Mouse (Mus musculus) CH12.LX (cell line): ENCODE results near the gene Prpf40b. TPM values are rescaled to one million over a fixed set of nuclear protein-coding genes. Genes with fewer than 3 reads are reported as not detected.

Experiments
- DNase-seq: peaks from one replicate; pipeline ENCODE4 v3.0.0-alpha.2; 2013; ENCODE audit errors: extremely low read depth
- H3K27ac ChIP-seq: 2 replicates; pipeline ENCODE4 v1.5.1; 2012; ENCODE audit warnings: low read depth, mild to moderate bottlenecking, control low read depth, moderate library complexity; ENCODE audit not compliant: insufficient read depth
- H3K27me3 ChIP-seq: replicated peaks from 2 replicates; pipeline ENCODE3; 2012; ENCODE audit warnings: inconsistent platforms
- H3K36me3 ChIP-seq, 2 experiments: replicated peaks in 1 of 2; 2 replicates each; pipeline versions ENCODE3 to v1.6.1; 2012; ENCODE audit warnings: inconsistent platforms in 1 of 2, low read length in 1 of 2, mild to moderate bottlenecking in 1 of 2, mixed read lengths in 1 of 2, moderate library complexity in 1 of 2; ENCODE audit not compliant: control insufficient read depth in 1 of 2, insufficient read depth in 1 of 2
- H3K4me1 ChIP-seq, 2 experiments: 2 replicates each; pipeline ENCODE4 v1.6.1; 2012; ENCODE audit warnings: inconsistent platforms in 1 of 2, moderate library complexity in 1 of 2; ENCODE audit not compliant: insufficient read depth in 2 of 2, control insufficient read depth in 1 of 2
- H3K4me2 ChIP-seq: 2 replicates; pipeline ENCODE4 v1.6.1; 2012; ENCODE audit warnings: low read depth, mild to moderate bottlenecking, control low read depth; ENCODE audit not compliant: poor library complexity, insufficient read depth, severe bottlenecking
- H3K4me3 ChIP-seq, 3 experiments: fragments of 150-350 bp in 1 of 3; sonication (generic) in 1 of 3; replicated peaks in 1 of 3; 2 replicates each; pipeline versions ENCODE3 to v1.5.1; 2011 to 2012; ENCODE audit warnings: low read depth in 2 of 3, low read length in 2 of 3, mild to moderate bottlenecking in 2 of 3, moderate library complexity in 2 of 3, control low read depth in 1 of 3, improper control_type of control experiment in 1 of 3, inconsistent platforms in 1 of 3, mixed read lengths in 1 of 3; ENCODE audit not compliant: poor library complexity in 1 of 3
- H3K79me2 ChIP-seq: replicated peaks from 2 replicates; pipeline ENCODE4 v1.6.1; 2012; ENCODE audit warnings: mild to moderate bottlenecking, moderate library complexity; ENCODE audit not compliant: control insufficient read depth, poor library complexity, insufficient read depth, severe bottlenecking; ENCODE audit errors: extremely low read depth
- H3K9ac ChIP-seq: 2 replicates; pipeline ENCODE4 v1.6.1; 2012; ENCODE audit warnings: low read depth, mild to moderate bottlenecking, control low read depth, moderate library complexity; ENCODE audit not compliant: insufficient read depth
- H3K9me3 ChIP-seq: replicated peaks from 2 replicates; pipeline ENCODE3; 2012; ENCODE audit warnings: low read length, inconsistent platforms, mixed read lengths
- CTCF ChIP-seq, 2 experiments: IDR thresholded peaks in 1 of 2; conservative IDR thresholded peaks in 1 of 2; 2 replicates each; pipeline ENCODE4 v1.5.1; 2011 to 2012; ENCODE audit warnings: low read depth in 2 of 2, low read length in 2 of 2, improper control_type of control experiment in 1 of 2, inconsistent platforms in 1 of 2, mild to moderate bottlenecking in 1 of 2, moderate library complexity in 1 of 2
- E2F4 ChIP-seq: IDR thresholded peaks from 2 replicates; pipeline ENCODE4 v1.6.1; 2011; ENCODE audit warnings: low read depth, low read length, improper control_type of control experiment; ENCODE audit not compliant: insufficient replicate concordance
- ELF1 ChIP-seq: IDR thresholded peaks from 2 replicates; pipeline ENCODE4 v1.6.1; 2014; ENCODE audit warnings: low read depth, mild to moderate bottlenecking, inconsistent platforms, low read length, improper control_type of control experiment
- ETS1 ChIP-seq: conservative IDR thresholded peaks from 2 replicates; pipeline ENCODE4 v1.6.1; 2012; ENCODE audit warnings: low read depth, mild to moderate bottlenecking, inconsistent platforms, low read length, improper control_type of control experiment, moderate library complexity
- HCFC1 ChIP-seq: IDR thresholded peaks from 2 replicates; pipeline ENCODE4 v1.6.1; 2012; ENCODE audit warnings: low read depth, mild to moderate bottlenecking, inconsistent platforms, low read length, improper control_type of control experiment
- IRF4 ChIP-seq: IDR thresholded peaks from 2 replicates; pipeline ENCODE4 v1.6.1; 2014; ENCODE audit warnings: low read depth, mild to moderate bottlenecking, inconsistent platforms, low read length, improper control_type of control experiment
- JUN ChIP-seq: IDR thresholded peaks from 2 replicates; pipeline ENCODE4 v1.6.1; 2011; ENCODE audit warnings: low read depth, mild to moderate bottlenecking, low read length, improper control_type of control experiment, moderate library complexity; ENCODE audit not compliant: insufficient read depth
- KAT2A ChIP-seq: IDR thresholded peaks from 2 replicates; pipeline ENCODE4 v1.6.1; 2012; ENCODE audit warnings: low read length, improper control_type of control experiment, inconsistent platforms; ENCODE audit not compliant: insufficient replicate concordance
- MAX ChIP-seq: IDR thresholded peaks from 2 replicates; pipeline ENCODE4 v1.6.1; 2011; ENCODE audit warnings: low read length, improper control_type of control experiment
- MAZ ChIP-seq: IDR thresholded peaks from 2 replicates; pipeline ENCODE4 v1.6.1; 2012; ENCODE audit warnings: low read depth, mild to moderate bottlenecking, inconsistent platforms, low read length, improper control_type of control experiment, moderate library complexity
- MXI1 ChIP-seq: IDR thresholded peaks from 2 replicates; pipeline ENCODE4 v1.6.1; 2011; ENCODE audit warnings: mild to moderate bottlenecking, low read depth, low read length, improper control_type of control experiment
- MYC ChIP-seq: IDR thresholded peaks from 2 replicates; pipeline ENCODE4 v1.6.1; 2011; ENCODE audit warnings: low read depth, mild to moderate bottlenecking, improper control_type of control experiment, low read length
- NELFE ChIP-seq: IDR thresholded peaks from 2 replicates; pipeline ENCODE4 v1.6.1; 2011; ENCODE audit warnings: low read depth, low read length, improper control_type of control experiment
- NRF1 ChIP-seq: IDR thresholded peaks from 2 replicates; pipeline ENCODE4 v1.6.1; 2014; ENCODE audit warnings: low read depth, mild to moderate bottlenecking, inconsistent platforms, low read length, improper control_type of control experiment, moderate library complexity
- PAX5 ChIP-seq: IDR thresholded peaks from 2 replicates; pipeline ENCODE4 v1.6.1; 2012; ENCODE audit warnings: low read length, inconsistent platforms, mixed read lengths
- POLR2AphosphoS2 ChIP-seq: IDR thresholded peaks from 2 replicates; pipeline ENCODE4 v1.6.1; 2011; ENCODE audit warnings: low read depth, low read length, improper control_type of control experiment
- RAD21 ChIP-seq: IDR thresholded peaks from 2 replicates; pipeline ENCODE4 v1.6.1; 2011; ENCODE audit warnings: low read depth, mild to moderate bottlenecking, low read length, improper control_type of control experiment, moderate library complexity
- SMC3 ChIP-seq: IDR thresholded peaks from 2 replicates; pipeline ENCODE4 v1.6.1; 2011; ENCODE audit warnings: low read depth, low read length, improper control_type of control experiment
- TBP ChIP-seq: conservative IDR thresholded peaks from 2 replicates; pipeline ENCODE4 v1.6.1; 2011; ENCODE audit warnings: low read depth, low read length, improper control_type of control experiment
- TCF12 ChIP-seq: IDR thresholded peaks from 2 replicates; pipeline ENCODE4 v1.6.1; 2014; ENCODE audit warnings: low read depth, mild to moderate bottlenecking, inconsistent platforms, low read length, improper control_type of control experiment
- UBTF ChIP-seq: IDR thresholded peaks from 2 replicates; pipeline ENCODE4 v1.6.1; 2012; ENCODE audit warnings: low read depth, mild to moderate bottlenecking, inconsistent platforms, low read length, improper control_type of control experiment, moderate library complexity
- USF2 ChIP-seq: conservative IDR thresholded peaks from 2 replicates; pipeline ENCODE4 v1.6.1; 2011; ENCODE audit warnings: low read depth, low read length, improper control_type of control experiment
- ZC3H11A ChIP-seq: IDR thresholded peaks from 2 replicates; pipeline ENCODE4 v1.6.1; 2012; ENCODE audit warnings: low read depth, mild to moderate bottlenecking, inconsistent platforms, low read length, improper control_type of control experiment
- dilution Hi-C: fragments of 300-500 bp; cut with MboI; formaldehyde crosslinking; loops from 2 replicates; pipeline ENCODE4 v1.14.3; 2020; ENCODE audit warnings: low sequenced_read_pairs; ENCODE audit not compliant: extremely low pct_unique_long_range_greater_than_20kb, extremely low pct_ligation_motif_present
- in situ Hi-C: fragments of 300-500 bp; cut with MboI; formaldehyde crosslinking; loops from 3 replicates; pipeline ENCODE4 v1.14.3; 2019; ENCODE audit warnings: low sequenced_read_pairs, low pct_ligation_motif_present, low pct_unique_long_range_greater_than_20kb, mixed read lengths
- polyA plus RNA-seq: library from polyadenylated mRNA; unstranded; fragments of >175 nt; gene quantifications from 2 replicates; pipeline ENCODE4 v1.2.1, GENCODE M21; 2012; ENCODE audit warnings: low read depth; ENCODE audit not compliant: insufficient read length
- total RNA-seq, 2 experiments: library from RNA; depleted of rRNA; stranded (reverse); fragments of 300-350 nt in 1 of 2; fragments of >200 nt in 1 of 2; gene quantifications; 2 replicates each; pipeline ENCODE4 v1.2.3; 2012 to 2014

Prpf40b gene
- total and polyA plus RNA-seq, 3 experiments: 11.7 to 31.8 (median 27.9) TPM

DNA sequence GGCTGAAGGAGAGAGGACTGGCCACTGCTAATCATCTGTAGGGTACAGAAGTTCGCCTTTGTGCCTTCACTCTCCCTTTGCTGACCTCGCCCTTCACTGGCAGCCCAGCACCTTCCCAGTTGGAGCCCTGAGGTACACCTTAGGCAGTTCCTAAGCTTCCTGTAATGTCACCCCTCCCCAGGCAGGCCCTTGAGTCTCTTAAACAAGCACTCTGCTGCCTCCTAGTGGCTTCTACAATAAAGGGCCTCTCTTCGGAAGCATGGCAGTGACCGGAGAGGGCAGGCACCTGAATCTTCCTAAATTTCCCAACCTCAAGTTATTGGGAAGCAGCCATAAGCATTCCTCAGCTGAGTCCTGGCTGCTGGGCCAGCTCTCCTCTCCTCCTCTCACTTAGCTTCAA, 29.2 kb upstream of the Prpf40b start:
- peak; percentile 92 for DNase-seq
- Histone ChIP-seq H3K4me3 (no peak overlapping the region), H3K27ac (no peak overlapping the region), H3K79me2 (no peaks in the 10 kb centered on the region), H3K9me3 (no peaks in the 10 kb centered on the region), H3K9ac (no peak overlapping the region)
- in situ Hi-C loops: no loop called here
- dilution Hi-C loops: no loop called here
- peak; percentile 96 for TF ChIP-seq RAD21
- peak; percentile 58; the same call in 1 of the 2 replicates for TF ChIP-seq ELF1
- TF ChIP-seq MAX: peak; percentile 53
- TF ChIP-seq NRF1: no peak
- TF ChIP-seq USF2: no peak
- 0 out of 2 replicates have a peak, but pooled peaks have one; percentile 30 for TF ChIP-seq IRF4
- 0 out of 2 replicates have a peak, but pooled peaks have one; percentile 24 for TF ChIP-seq TCF12
- TF ChIP-seq MYC: peak; percentile 76; the same call in 1 of the 2 replicates
- TF ChIP-seq NELFE: peak; percentile 31; the same call in 1 of the 2 replicates
- peak; percentile 77 to 97 for TF ChIP-seq CTCF (conservative IDR thresholded peaks at IDR 0.05 in 1 of 2, IDR thresholded peaks at IDR 0.05 in 1 of 2; ENCODE audit: low read depth in 2 of 2, low read length in 2 of 2)
- TF ChIP-seq MAZ: peak; percentile 78
- no peak for TF ChIP-seq UBTF
- peak; percentile 63 for TF ChIP-seq ZC3H11A
- peak; percentile 90 for TF ChIP-seq SMC3
- no peak for TF ChIP-seq HCFC1
- TF ChIP-seq, all 38 proteins: peak for 11
- no peak overlapping the region for H3K4me2 ChIP-seq
- peaks cover 11% of the 10 kb centered on the region for H3K27me3 ChIP-seq
- peaks cover 6 to 10% of the 10 kb centered on the region in 2 experiments; a peak in 2 of 4 replicates for H3K4me1 ChIP-seq
- H3K36me3 ChIP-seq: no peaks in the 10 kb centered on the region

DNA sequence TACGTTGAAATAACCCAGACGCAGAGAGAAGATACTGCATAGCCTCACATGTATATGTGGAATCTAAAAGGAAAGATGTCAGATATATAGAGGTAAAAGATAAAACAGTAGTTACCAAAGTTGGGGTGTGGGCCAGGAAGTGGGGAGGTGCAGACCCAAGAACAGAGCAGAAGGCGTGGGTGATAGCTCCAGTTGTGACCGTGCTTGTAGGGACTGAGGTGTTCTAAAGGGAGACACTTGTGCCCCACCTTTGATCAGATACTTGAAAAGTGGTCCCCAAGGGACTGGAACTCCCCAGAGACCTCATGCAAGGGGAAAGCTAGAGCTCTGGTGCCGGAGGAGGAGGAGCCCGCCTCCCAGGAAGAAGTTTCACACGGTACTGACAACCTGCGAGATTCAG, 18.8 kb upstream of the Prpf40b start:
- no peak overlapping the region for H3K9ac ChIP-seq
- H3K4me2 ChIP-seq: no peak overlapping the region
- no peaks in the 10 kb centered on the region for H3K36me3 ChIP-seq
- H3K4me1 ChIP-seq: peaks cover 0 to 6% of the 10 kb centered on the region in 2 experiments; a peak in 1 of 4 replicates
- no peak overlapping the region for H3K27ac ChIP-seq
- H3K79me2 ChIP-seq: no peaks in the 10 kb centered on the region
- dilution Hi-C loops (no loop called here), in situ Hi-C loops (no loop called here)
- no peak for DNase-seq
- no peak overlapping the region for H3K4me3 ChIP-seq
- peaks cover 75% of the 10 kb centered on the region for H3K27me3 ChIP-seq
- H3K9me3 ChIP-seq: no peaks in the 10 kb centered on the region
- TF ChIP-seq NRF1: no peak
- no peak for TF ChIP-seq E2F4
- no peak for TF ChIP-seq MYC
- no peak for TF ChIP-seq MXI1
- TF ChIP-seq HCFC1: no peak
- TF ChIP-seq KAT2A: no peak
- TF ChIP-seq ETS1: no peak
- TF ChIP-seq CTCF (conservative IDR thresholded peaks at IDR 0.05 in 1 of 2, IDR thresholded peaks at IDR 0.05 in 1 of 2; ENCODE audit: low read depth in 2 of 2, low read length in 2 of 2): no peak
- no peak for TF ChIP-seq POLR2AphosphoS2
- no peak for TF ChIP-seq ELF1
- no peak for TF ChIP-seq PAX5
- no peak for TF ChIP-seq TBP
- TF ChIP-seq JUN: no peak
